Mouse (Mus musculus) kidney, adult 2 months (tissue): Measurements from ENCODE around the gene Mtfmt.

Experiments
- CTCF ChIP-seq: fragments of 200-500 bp; conservative IDR thresholded peaks from 2 replicates; pipeline ENCODE4 v1.5.1; 2011; ENCODE audit warnings: low read depth, mild to moderate bottlenecking, control low read depth, low read length, moderate library complexity, mixed read lengths; ENCODE audit not compliant: insufficient read depth, insufficient read length
- POLR2A ChIP-seq: fragments of 200-500 bp; IDR thresholded peaks from one replicate; pipeline ENCODE4 v1.6.1; 2011; ENCODE audit warnings: low read depth, low read length, control low read depth

GRCm38 (mm10) chr9:65472769-65473168, 37.2 kb downstream of the Mtfmt start:
- TF ChIP-seq CTCF (no peak), POLR2A (no peak)
